Mouse (Mus musculus) thymus, adult 2 months (tissue): Measurements from ENCODE around the gene Ost4.

Source experiments
- CTCF ChIP-seq: fragments of 200-500 bp; IDR thresholded peaks from 2 replicates; pipeline ENCODE4 v1.5.1; 2012; ENCODE audit warnings: mild to moderate bottlenecking, control low read depth, low read length, moderate library complexity, borderline replicate concordance; ENCODE audit not compliant: control insufficient read depth, poor library complexity, insufficient read depth; ENCODE audit errors: extremely low read depth
- POLR2A ChIP-seq: fragments of 200-500 bp; IDR thresholded peaks from 2 replicates; pipeline ENCODE4 v1.6.1; 2012; ENCODE audit warnings: mild to moderate bottlenecking, low read length, control low read depth, moderate library complexity; ENCODE audit not compliant: control insufficient read depth, poor library complexity, insufficient read depth; ENCODE audit errors: extremely low read depth

DNA sequence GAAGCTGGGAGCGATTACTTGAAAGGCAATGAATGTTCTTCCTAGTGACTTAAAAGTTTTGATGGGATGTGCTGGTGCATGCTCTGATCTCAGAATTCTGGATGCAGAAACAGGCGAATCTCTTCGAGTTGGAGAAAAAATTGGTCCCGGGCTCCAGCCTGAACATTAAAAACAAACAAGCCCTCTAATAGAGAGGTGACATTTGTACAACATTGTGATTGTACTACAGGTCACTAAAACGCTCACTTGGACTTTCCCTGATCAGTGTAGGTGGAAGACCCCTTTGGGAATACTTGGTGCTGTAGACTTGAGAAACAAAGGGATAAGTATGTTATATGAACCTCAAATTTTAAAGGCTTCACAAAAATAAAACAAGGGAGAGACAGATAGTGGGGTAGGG lies 20.9 kb downstream of the Ost4 start:
- TF ChIP-seq POLR2A: no peak
- TF ChIP-seq CTCF: no peak
